Mouse (Mus musculus) liver, embryonic 12.5 days (tissue): ENCODE measurements around the gene Fzr1. TPM values are rescaled to one million over a fixed set of nuclear protein-coding genes. Genes with fewer than 3 reads are reported as not detected.
A peak's percentile ranks its signal among the peaks of the same experiment; 100 is the strongest.

ENCODE experiments used
- ATAC-seq: fragments of 200-750 bp; cut with Nextera tagmentation; 2 replicates; pipeline ENCODE4 v1.8.0; 2017; ENCODE audit warnings: moderate number of reproducible peaks, mild to moderate bottlenecking, moderate library complexity
- H3K27ac ChIP-seq: fragments of 300-500 bp; sonication (generic); 2 replicates; pipeline ENCODE4 v1.5.1; 2016; ENCODE audit warnings: mild to moderate bottlenecking
- H3K27me3 ChIP-seq: fragments of 300-500 bp; sonication (generic); replicated peaks from 2 replicates; pipeline ENCODE4 v1.6.1; 2016; ENCODE audit warnings: mild to moderate bottlenecking, moderate library complexity
- H3K36me3 ChIP-seq: fragments of 300-500 bp; sonication (generic); 2 replicates; pipeline ENCODE4 v1.6.1; 2016; ENCODE audit warnings: mild to moderate bottlenecking, moderate library complexity
- H3K4me1 ChIP-seq: fragments of 300-500 bp; sonication (generic); 2 replicates; pipeline ENCODE4 v1.6.1; 2016
- H3K4me2 ChIP-seq: fragments of 300-500 bp; sonication (generic); 2 replicates; pipeline ENCODE4 v1.6.1; 2016; ENCODE audit warnings: mild to moderate bottlenecking, moderate library complexity
- H3K4me3 ChIP-seq: fragments of 300-500 bp; sonication (generic); 2 replicates; pipeline ENCODE4 v1.5.1; 2016; ENCODE audit warnings: mild to moderate bottlenecking, moderate library complexity
- H3K9ac ChIP-seq: fragments of 300-500 bp; sonication (generic); 2 replicates; pipeline ENCODE4 v1.6.1; 2016; ENCODE audit warnings: mild to moderate bottlenecking, moderate library complexity
- H3K9me3 ChIP-seq: fragments of 300-500 bp; sonication (generic); replicated peaks from 2 replicates; pipeline ENCODE4 v1.6.1; 2016; ENCODE audit warnings: mild to moderate bottlenecking, moderate library complexity
- WGBS: fragments of 180-500 bp; shearing (Covaris S2); methylation state at CpG from one replicate; pipeline ENCODE4 v1.1.7; 2016; ENCODE audit not compliant: insufficient replicate concordance; 5-methylcytosine and 5-hydroxymethylcytosine counted together
- polyA plus RNA-seq: library from polyadenylated mRNA; unstranded; fragments of >200 nt; fragmentation: Nextera tagmentation; extraction: Ambion mirVana; gene quantifications from 2 replicates; pipeline ENCODE4 v1.2.1, GENCODE M21; 2016

Fzr1 gene
- polyA plus RNA-seq, 1 experiment from 2014 or later = 93.8 TPM

GRCm38 (mm10) chr10:81385603-81386306 is 7.4 kb upstream of the Fzr1 start:
- H3K9ac ChIP-seq = peak overlapping the region; percentile 87
- 0 out of 2 replicates have a peak overlapping the region, but pooled peaks have one; percentile 89 for H3K27ac ChIP-seq
- peaks cover 42% of the 10 kb centered on the region for H3K36me3 ChIP-seq
- peak overlapping the region; percentile 93 for H3K4me3 ChIP-seq
- 63% methylated on average over 22 of the region's 22 CpGs for WGBS
- peaks cover 63% of the 10 kb centered on the region for H3K4me1 ChIP-seq
- ATAC-seq = no peak
- H3K27me3 ChIP-seq = no peaks in the 10 kb centered on the region
- H3K4me2 ChIP-seq = peak overlapping the region; percentile 90
- no peaks in the 10 kb centered on the region for H3K9me3 ChIP-seq

GRCm38 (mm10) chr10:81384605-81384982 is 6.3 kb upstream of the Fzr1 start:
- H3K9me3 ChIP-seq = no peaks in the 10 kb centered on the region
- H3K4me2 ChIP-seq = peak overlapping the region; percentile 90
- no peak for ATAC-seq
- H3K9ac ChIP-seq = peak overlapping the region; percentile 87
- H3K4me3 ChIP-seq = peak overlapping the region; percentile 93
- under 1% methylated on average over 19 of the region's 19 CpGs for whole genome bisulfite sequencing
- H3K27me3 ChIP-seq = no peaks in the 10 kb centered on the region
- peak overlapping the region; percentile 89 for H3K27ac ChIP-seq
- peaks cover 39% of the 10 kb centered on the region for H3K36me3 ChIP-seq
- peaks cover 67% of the 10 kb centered on the region for H3K4me1 ChIP-seq

GRCm38 (mm10) chr10:81383802-81384604 is 5.7 kb upstream of the Fzr1 start, which contains the start of the genes Dohh and Gm48551:
Gene Dohh, plus strand, starts transcription at chr10:81384428.
Gene Gm48551, plus strand, starts transcription at chr10:81384466.
- peak; percentile 82 for ATAC-seq
- peaks cover 67% of the 10 kb centered on the region for H3K4me1 ChIP-seq
- peak within 1 kb of the TSS; percentile 87 for H3K9ac ChIP-seq
- H3K27ac ChIP-seq = peak within 1 kb of the TSS; percentile 89
- H3K4me2 ChIP-seq = peak within 1 kb of the TSS; percentile 90
- H3K36me3 ChIP-seq = peaks cover 34% of the 10 kb centered on the region
- no peaks in the 10 kb centered on the region for H3K27me3 ChIP-seq
- 6% methylated on average over 54 of the region's 54 CpGs for WGBS
- H3K9me3 ChIP-seq = no peaks in the 10 kb centered on the region
- peak within 1 kb of the TSS; percentile 93 for H3K4me3 ChIP-seq

GRCm38 (mm10) chr10:81382039-81382438 is 3.7 kb upstream of the Fzr1 start:
- H3K4me1 ChIP-seq = peaks cover 69% of the 10 kb centered on the region
- H3K27ac ChIP-seq = peak overlapping the region; percentile 98
- peaks cover 14% of the 10 kb centered on the region for H3K36me3 ChIP-seq
- H3K4me2 ChIP-seq = peak overlapping the region; percentile 50
- H3K4me3 ChIP-seq = no peak overlapping the region
- ATAC-seq = peak; percentile 75
- H3K9ac ChIP-seq = peak overlapping the region; percentile 81
- WGBS = 17% methylated on average over 5 of the region's 5 CpGs
- H3K27me3 ChIP-seq = no peaks in the 10 kb centered on the region
- no peaks in the 10 kb centered on the region for H3K9me3 ChIP-seq

GRCm38 (mm10) chr10:81379809-81380378 is 1.6 kb upstream of the Fzr1 start:
- H3K27ac ChIP-seq = peak overlapping the region; percentile 98
- H3K9me3 ChIP-seq = no peaks in the 10 kb centered on the region
- H3K36me3 ChIP-seq = peaks cover 16% of the 10 kb centered on the region
- peaks cover 75% of the 10 kb centered on the region for H3K4me1 ChIP-seq
- H3K9ac ChIP-seq = peak overlapping the region; percentile 81
- WGBS = 54% methylated on average over 6 of the region's 6 CpGs
- H3K27me3 ChIP-seq = no peaks in the 10 kb centered on the region
- peak overlapping the region; percentile 79 for H3K4me2 ChIP-seq
- peak overlapping the region; percentile 90 for H3K4me3 ChIP-seq
- no peak for ATAC-seq

GRCm38 (mm10) chr10:81379183-81379553 is 852 bp upstream of the Fzr1 start:
- Histone ChIP-seq H3K4me3 (peak overlapping the region; percentile 90), H3K36me3 (peaks cover 23% of the 10 kb centered on the region), H3K9ac (peak overlapping the region; percentile 81), H3K4me1 (peaks cover 78% of the 10 kb centered on the region), H3K27me3 (no peaks in the 10 kb centered on the region), H3K9me3 (no peaks in the 10 kb centered on the region), H3K4me2 (peak overlapping the region; percentile 79), H3K27ac (peak overlapping the region; percentile 98)
- no peak for ATAC-seq
- 58% methylated on average over 3 of the region's 3 CpGs for WGBS

GRCm38 (mm10) chr10:81378553-81379182 is 352 bp upstream of the Fzr1 start:
- Histone ChIP-seq H3K4me2 (peak overlapping the region; percentile 79), H3K4me3 (peak overlapping the region; percentile 90), H3K27me3 (no peaks in the 10 kb centered on the region), H3K36me3 (peaks cover 28% of the 10 kb centered on the region), H3K4me1 (peaks cover 83% of the 10 kb centered on the region), H3K27ac (peak overlapping the region; percentile 98), H3K9me3 (no peaks in the 10 kb centered on the region), H3K9ac (peak overlapping the region; percentile 81)
- peak; percentile 88 for ATAC-seq
- WGBS = under 1% methylated on average over 46 of the region's 46 CpGs

GRCm38 (mm10) chr10:81377362-81377664 is 1.0 kb downstream of the Fzr1 start:
- H3K4me1 ChIP-seq = peaks cover 81% of the 10 kb centered on the region
- peak overlapping the region; percentile 98 for H3K9ac ChIP-seq
- H3K36me3 ChIP-seq = peaks cover 41% of the 10 kb centered on the region
- WGBS = 54% methylated on average over 2 of the region's 2 CpGs
- H3K27ac ChIP-seq = peak overlapping the region; percentile 92
- no peak for ATAC-seq
- H3K9me3 ChIP-seq = no peaks in the 10 kb centered on the region
- H3K4me3 ChIP-seq = peak overlapping the region; percentile 90
- H3K4me2 ChIP-seq = peak overlapping the region; percentile 79
- H3K27me3 ChIP-seq = no peaks in the 10 kb centered on the region

- Histone ChIP-seq H3K27ac (peak overlapping the region; percentile 92), H3K27me3 (no peaks in the 10 kb centered on the region), H3K36me3 (peaks cover 47% of the 10 kb centered on the region), H3K9ac (peak overlapping the region; percentile 98), H3K4me2 (peak overlapping the region; percentile 79), H3K4me1 (peaks cover 76% of the 10 kb centered on the region), H3K4me3 (peak overlapping the region; percentile 90), H3K9me3 (no peaks in the 10 kb centered on the region)
- WGBS = 29% methylated on average over 6 of the region's 6 CpGs
- ATAC-seq = peak; percentile 31; the same call in 1 of the 2 replicates
Observed at GRCm38 (mm10) chr10:81376561-81377361, 1.6 kb downstream of the Fzr1 start.

- Histone ChIP-seq H3K27ac (peak overlapping the region; percentile 92; the same call in 1 of the 2 replicates), H3K9me3 (no peaks in the 10 kb centered on the region), H3K4me1 (peaks cover 61% of the 10 kb centered on the region), H3K4me2 (peak overlapping the region; percentile 79), H3K9ac (no peak overlapping the region), H3K36me3 (peaks cover 61% of the 10 kb centered on the region), H3K4me3 (0 out of 2 replicates have a peak overlapping the region, but pooled peaks have one; percentile 13), H3K27me3 (no peaks in the 10 kb centered on the region)
- WGBS = 89% methylated on average over 10 of the region's 10 CpGs
- ATAC-seq = no peak
Observed at GRCm38 (mm10) chr10:81375322-81375721, 3.0 kb downstream of the Fzr1 start.

GRCm38 (mm10) chr10:81367207-81367495 is 11.2 kb downstream of the Fzr1 start:
- H3K4me1 ChIP-seq = peaks cover 50% of the 10 kb centered on the region
- peaks cover 85% of the 10 kb centered on the region for H3K36me3 ChIP-seq
- no peak overlapping the region for H3K4me2 ChIP-seq

More at GRCm38 (mm10) chr10:81367207-81367495, 11.2 kb downstream of the Fzr1 start:
- H3K9me3 ChIP-seq = no peaks in the 10 kb centered on the region
- H3K27me3 ChIP-seq = no peaks in the 10 kb centered on the region
- H3K9ac ChIP-seq = no peak overlapping the region
- ATAC-seq = no peak
- WGBS = 90% methylated on average over 6 of the region's 6 CpGs
- no peak overlapping the region for H3K4me3 ChIP-seq
- H3K27ac ChIP-seq = 0 out of 2 replicates have a peak overlapping the region, but pooled peaks have one; percentile 94
